Mouse (Mus musculus) cerebellum, adult 2 months (tissue): ENCODE measurements around the gene Ctnna2.

ENCODE experiments used
- CTCF ChIP-seq: fragments of 200-500 bp; IDR thresholded peaks from 2 replicates; pipeline ENCODE4 v1.5.1; 2011; ENCODE audit warnings: low read depth, mild to moderate bottlenecking, control low read depth, low read length, moderate library complexity, borderline replicate concordance; ENCODE audit not compliant: insufficient read depth
- POLR2A ChIP-seq: fragments of 200-500 bp; IDR thresholded peaks from 2 replicates; pipeline ENCODE4 v1.6.1; 2011; ENCODE audit warnings: low read length, control low read depth, borderline replicate concordance; ENCODE audit not compliant: insufficient read depth

- no peak for TF ChIP-seq POLR2A
- no peak for TF ChIP-seq CTCF
Measured at GRCm38 (mm10) chr6:77868119-77868518, 111.4 kb downstream of the Ctnna2 start.
